Mouse (Mus musculus): Measurements from ENCODE around the gene Mlkl.
"Not testable (repeated sequence)": the region's sequence is repeated elsewhere in the genome, so short reads cannot be mapped to it uniquely, and the experiment has no call there.

Mlkl gene

GRCm38 (mm10) chr8:111313961-111314360, 24.0 kb downstream of the Mlkl start:
- not testable (repeated sequence) for DNase-seq (ENCODE audit: inconsistent ontology term)

GRCm38 (mm10) chr8:111312758-111313162, 25.2 kb downstream of the Mlkl start:
- DNase-seq (ENCODE audit: inconsistent ontology term), result no peak

- DNase-seq (ENCODE audit: inconsistent ontology term), result not testable (repeated sequence)
These were observed 28.0 kb downstream of the Mlkl start for GRCm38 (mm10) chr8:111310006-111310405.

GRCm38 (mm10) chr8:111305031-111305730, 32.8 kb downstream of the Mlkl start:
- peak; percentile 4 for DNase-seq (ENCODE audit: inconsistent ontology term)

- no peak for DNase-seq (ENCODE audit: inconsistent ontology term)
These were observed 33.6 kb downstream of the Mlkl start for GRCm38 (mm10) chr8:111304359-111304758.

DNA sequence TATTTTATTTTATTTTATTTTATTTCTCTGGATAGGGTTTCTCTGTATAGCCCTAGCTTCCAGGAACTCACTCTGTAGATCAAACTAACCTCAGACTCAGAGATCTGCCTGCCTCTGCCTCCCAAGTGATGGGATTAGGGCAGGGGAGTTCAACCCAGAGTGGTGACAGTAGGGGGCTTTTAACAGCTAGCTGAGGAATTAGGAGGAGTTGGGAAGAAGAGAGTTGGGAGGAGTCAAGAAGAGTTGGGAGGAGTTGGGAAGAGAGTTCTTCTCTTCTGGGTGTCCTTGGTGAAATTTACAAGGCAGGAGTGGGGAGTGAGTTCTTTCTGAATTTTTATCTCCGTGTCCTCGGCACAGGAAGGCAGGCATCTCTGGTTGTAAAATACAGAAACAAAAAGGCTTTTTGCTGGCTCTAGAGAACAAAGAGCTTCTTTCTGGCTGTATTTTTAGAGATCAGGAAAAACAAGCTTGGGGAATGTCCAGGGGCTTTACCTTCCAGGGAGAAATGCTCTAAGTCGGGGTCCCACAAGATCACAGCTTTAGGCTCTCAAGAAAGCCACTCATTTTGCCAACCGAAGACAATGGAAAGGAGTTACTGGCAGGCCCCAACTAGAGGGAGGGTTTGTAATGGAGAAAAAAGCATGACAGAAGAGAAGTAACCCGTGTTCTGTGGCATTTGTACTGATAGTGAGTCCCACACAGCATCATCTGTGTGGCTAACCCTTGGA, 34.7 kb downstream of the Mlkl start:
- DNase-seq (ENCODE audit: inconsistent ontology term), result not testable (repeated sequence)

DNA sequence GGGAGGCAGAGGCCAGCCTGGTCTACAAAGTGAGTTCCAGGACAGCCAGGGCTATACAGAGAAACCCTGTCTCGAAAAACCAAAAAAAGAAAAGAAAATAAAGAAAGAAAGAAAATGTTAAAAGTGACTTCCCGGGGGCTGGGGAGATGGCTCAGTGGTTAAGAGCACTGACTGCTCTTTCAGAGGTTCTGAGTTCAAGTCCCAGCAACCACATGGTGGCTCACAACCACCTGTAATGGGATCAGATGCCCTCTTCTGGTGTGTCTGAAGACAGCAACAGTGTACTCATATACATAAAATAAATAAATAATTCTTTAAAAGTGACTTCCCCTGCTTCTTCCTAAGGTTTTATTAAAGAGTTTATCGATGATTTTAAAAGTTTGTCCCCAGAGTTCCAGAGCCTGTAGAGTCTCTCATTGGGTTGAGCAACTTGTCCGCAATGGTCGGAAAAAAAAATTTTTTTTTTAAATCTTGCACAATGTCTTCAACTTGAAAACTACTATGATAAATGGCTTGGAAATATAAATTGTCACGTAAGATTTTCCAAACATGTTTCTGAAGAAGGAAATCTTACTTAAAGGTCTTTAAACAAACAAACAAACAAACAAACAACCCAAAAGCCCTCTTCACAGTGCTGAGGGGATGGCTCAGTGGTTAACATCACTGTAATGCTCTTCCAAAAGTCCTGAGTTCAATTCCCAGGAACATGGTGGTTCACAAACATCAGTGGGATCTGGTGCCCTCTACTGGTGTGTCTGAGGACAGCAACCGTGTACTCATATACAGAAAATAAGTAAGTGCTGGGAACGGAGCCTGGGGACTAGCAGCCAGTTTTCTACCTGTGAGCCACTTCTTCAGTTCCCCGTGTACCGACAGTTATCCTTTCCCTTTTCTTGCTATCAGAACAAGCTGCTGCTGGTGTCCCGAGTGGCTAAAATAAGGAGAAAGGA, 37.1 kb downstream of the Mlkl start:
- DNase-seq (ENCODE audit: inconsistent ontology term), result no peak

DNA sequence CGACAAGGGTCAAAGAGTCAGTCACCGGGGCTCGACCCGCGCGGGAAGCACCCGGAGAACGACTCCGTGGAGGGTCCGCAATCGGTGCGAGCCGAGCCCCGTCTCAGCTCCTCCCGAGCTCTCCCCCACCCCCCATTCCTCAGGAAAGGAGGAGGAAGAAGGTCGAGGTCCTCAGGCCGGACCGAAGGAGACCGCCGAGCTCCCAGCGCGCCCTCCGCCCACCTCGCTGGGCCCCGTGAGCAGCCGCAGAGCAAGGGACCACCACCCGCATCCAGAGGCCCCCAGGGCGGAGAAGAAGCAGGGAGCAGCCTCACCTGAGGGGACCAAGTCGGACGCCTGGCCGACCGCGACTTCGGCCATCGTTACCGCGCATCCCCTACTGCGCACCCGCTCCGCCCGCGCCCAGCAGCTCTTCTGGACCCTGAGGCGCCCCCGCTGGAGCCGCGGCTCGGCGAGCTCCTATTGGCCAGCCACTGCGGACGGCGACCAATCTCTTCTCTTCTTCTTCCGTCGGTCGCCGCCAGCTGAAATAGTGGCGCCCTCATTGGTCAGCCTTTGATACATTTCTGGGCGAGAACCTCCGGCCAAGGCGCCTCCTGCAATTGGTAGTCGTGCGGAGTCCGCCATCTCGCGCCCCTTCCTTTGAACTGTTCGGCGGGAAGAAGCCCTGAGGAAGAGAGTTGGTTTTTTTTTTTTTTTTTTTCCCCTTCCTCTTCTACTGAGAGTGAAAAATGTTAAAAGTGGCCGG, 38.0 kb downstream of the Mlkl start, which contains the start of gene Rfwd3:
TSS of gene Rfwd3 (minus strand) at position 402 of the 748 bp plus-strand sequence.
- DNase-seq (ENCODE audit: inconsistent ontology term), result peak; percentile 96

GRCm38 (mm10) chr8:111299363-111299820, 38.6 kb downstream of the Mlkl start:
- peak; percentile 47 for DNase-seq (ENCODE audit: inconsistent ontology term)

DNA sequence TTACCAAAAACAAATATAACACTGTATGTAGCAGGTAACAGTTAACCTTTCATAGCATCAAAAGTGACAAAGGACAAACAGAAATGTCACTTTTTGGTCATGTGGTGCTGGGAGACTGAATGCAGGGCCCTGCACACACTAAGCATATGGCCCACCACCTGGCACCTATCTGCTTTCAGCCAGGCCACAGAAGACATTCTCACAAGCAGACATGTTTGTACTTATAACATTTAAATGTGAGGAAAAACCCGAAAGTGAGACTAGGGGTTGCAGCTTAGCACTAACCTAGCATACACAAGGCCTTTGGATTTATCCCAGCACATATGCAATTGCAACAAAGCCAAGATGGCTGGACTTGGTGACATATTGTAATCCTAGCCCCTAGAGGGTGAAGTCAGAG, 40.0 kb downstream of the Mlkl start:
- DNase-seq (ENCODE audit: inconsistent ontology term), result no peak

- DNase-seq (ENCODE audit: inconsistent ontology term), result no peak
These were observed 46.2 kb downstream of the Mlkl start for GRCm38 (mm10) chr8:111291733-111292132.

- no peak for DNase-seq (ENCODE audit: inconsistent ontology term)
These were observed 47.4 kb downstream of the Mlkl start for GRCm38 (mm10) chr8:111290586-111290985.

DNA sequence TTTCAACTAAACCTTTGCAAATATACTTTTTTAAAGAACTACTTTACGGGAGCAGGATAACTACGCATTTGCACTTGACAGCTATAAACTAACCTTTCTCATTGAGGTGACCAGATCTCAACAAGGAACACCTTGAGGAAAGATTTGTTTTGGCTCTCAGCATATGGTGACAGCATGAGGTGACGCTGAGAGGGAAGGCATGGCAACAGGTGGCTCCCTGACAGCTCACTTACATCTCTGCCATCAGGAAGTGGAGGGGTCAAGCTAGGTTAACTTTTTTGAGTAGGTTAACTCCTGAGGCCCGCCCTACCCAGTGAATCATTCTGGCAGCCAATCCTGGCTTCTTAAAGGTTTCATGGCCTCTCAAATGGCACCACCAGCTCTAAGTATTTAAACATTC, 52.4 kb downstream of the Mlkl start:
- DNase-seq (ENCODE audit: inconsistent ontology term), result no peak

DNA sequence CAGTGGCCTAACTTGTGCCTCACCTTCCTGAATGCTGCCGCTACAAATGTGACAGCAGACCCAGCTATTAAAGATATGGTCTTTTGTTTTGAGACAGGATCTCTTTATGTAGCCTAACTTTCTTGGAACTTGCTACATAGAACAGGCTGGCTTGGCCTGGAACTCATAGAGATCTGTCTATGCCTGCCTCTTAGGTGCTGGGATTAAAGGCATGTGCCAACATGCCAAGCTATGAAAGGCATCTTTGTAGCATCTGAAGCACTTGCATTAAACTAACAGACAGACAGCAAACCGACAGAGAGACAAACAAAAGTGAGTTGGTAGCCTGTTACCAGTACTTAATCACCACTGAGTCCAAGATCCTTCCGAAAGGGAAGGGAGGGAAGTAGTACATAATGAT, 55.9 kb downstream of the Mlkl start:
- DNase-seq (ENCODE audit: inconsistent ontology term), result no peak

- DNase-seq (ENCODE audit: inconsistent ontology term), result no peak
These were observed 69.7 kb downstream of the Mlkl start for GRCm38 (mm10) chr8:111268277-111268676.

GRCm38 (mm10) chr8:111266161-111266560, 71.8 kb downstream of the Mlkl start:
- not testable (repeated sequence) for DNase-seq (ENCODE audit: inconsistent ontology term)

DNA sequence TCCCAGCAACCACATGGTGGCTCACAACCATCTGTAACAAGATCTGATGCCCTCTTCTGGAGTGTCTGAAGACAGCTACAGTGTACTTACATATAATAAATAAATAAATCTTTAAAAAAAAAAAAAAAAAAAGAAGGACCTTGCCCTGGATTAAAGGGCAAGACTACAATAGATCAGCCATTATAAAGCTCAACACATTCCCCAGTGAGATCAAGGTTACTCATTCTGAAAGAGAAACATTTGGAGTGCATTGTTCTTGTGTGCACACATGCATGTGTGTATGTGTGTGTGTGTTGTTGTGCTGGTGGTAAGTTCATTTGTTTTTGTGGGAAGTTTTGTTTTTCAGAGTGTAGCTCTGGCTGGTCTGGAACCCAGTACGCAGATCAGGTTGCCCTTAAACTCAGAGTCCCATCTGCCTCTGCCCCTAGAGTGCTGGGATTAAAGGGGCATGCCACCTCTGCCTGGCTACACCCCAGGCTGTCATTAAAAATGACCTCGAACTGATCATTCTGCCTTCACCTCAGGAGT, 73.2 kb downstream of the Mlkl start:
- DNase-seq (ENCODE audit: inconsistent ontology term), result no peak

GRCm38 (mm10) chr8:111261981-111262381, 76.0 kb downstream of the Mlkl start:
- DNase-seq (ENCODE audit: inconsistent ontology term), result no peak
